In genomic region chr1:192297481-192298128, GRCm38 (mm10) we compare ENCODE assay signal across 13 mouse cellular contexts.
"Had no signal": no experiment of that assay in that cellular context is flagged by ENCODE, and none has a peak within 500 bp of the region (broad histone marks: within the 10 kb centered on the region; RNA-seq: fewer than 3 reads in every experiment).

No protein-coding gene starts in this region.

- H3K27me3 ChIP-seq: limb, embryonic 12.5 days; liver, embryonic 13.5 days; lung, embryonic 15.5 days; neural tube, embryonic 15.5 days had no signal

- H3K9ac ChIP-seq: limb, embryonic 12.5 days; liver, embryonic 13.5 days; liver, postnatal 0 days; lung, embryonic 15.5 days; neural tube, embryonic 15.5 days had no signal

- H3K36me3 ChIP-seq: limb, embryonic 12.5 days; liver, embryonic 13.5 days; lung, embryonic 15.5 days; neural tube, embryonic 15.5 days had no signal

- H3K9me3 ChIP-seq: limb, embryonic 12.5 days; liver, embryonic 13.5 days; lung, embryonic 15.5 days; neural tube, embryonic 15.5 days had no signal

- H3K4me1 ChIP-seq: limb, embryonic 12.5 days; liver, embryonic 13.5 days had no signal

- H3K4me3 ChIP-seq: limb, embryonic 12.5 days; liver, embryonic 13.5 days; lung, embryonic 15.5 days; neural tube, embryonic 15.5 days had no signal

- H3K4me2 ChIP-seq: limb, embryonic 12.5 days; liver, embryonic 13.5 days; lung, embryonic 15.5 days; neural tube, embryonic 15.5 days had no signal

- ATAC-seq: liver, postnatal 0 days had no signal

- H3K27ac ChIP-seq: limb, embryonic 12.5 days; liver, embryonic 13.5 days; lung, embryonic 15.5 days; macrophage; neural tube, embryonic 15.5 days had no signal

- DNase-seq: kidney, adult 8-10 months; kidney, postnatal 25 days; liver; liver, embryonic 13.5 days; liver, postnatal 0 days; lung, postnatal 14 days; midbrain, embryonic 14.5 days; thymus, adult 18-20 months; thymus, postnatal 14 days had no signal
